Mouse (Mus musculus): ENCODE data around the gene Hectd1. TPM values are rescaled to one million over a fixed set of nuclear protein-coding genes. Genes with fewer than 3 reads are reported as not detected.

Gene Hectd1
- total RNA-seq, 2 experiments from 2014 or later = 81.7 to 85.4 TPM

GRCm38 (mm10) chr12:51810564-51810963 is 18.8 kb downstream of the Hectd1 start:
- no peak for DNase-seq (ENCODE audit: low spot score in 2 of 2)

- no peak for DNase-seq (ENCODE audit: low spot score in 2 of 2)
Observed at GRCm38 (mm10) chr12:51784842-51785241, 44.5 kb downstream of the Hectd1 start.

GRCm38 (mm10) chr12:51768702-51769101 is 60.6 kb downstream of the Hectd1 start:
- DNase-seq (ENCODE audit: low spot score in 2 of 2) = no peak

- no peak for DNase-seq (ENCODE audit: low spot score in 2 of 2)
Observed at GRCm38 (mm10) chr12:51767454-51767853, 61.9 kb downstream of the Hectd1 start.

- no peak for DNase-seq (ENCODE audit: low spot score in 2 of 2)
Observed at GRCm38 (mm10) chr12:51759374-51759773, 70.0 kb downstream of the Hectd1 start.

- DNase-seq (ENCODE audit: low spot score in 2 of 2) = no peak
Observed at GRCm38 (mm10) chr12:51756599-51756961, 72.8 kb downstream of the Hectd1 start.

GRCm38 (mm10) chr12:51755938-51756598 is 73.3 kb downstream of the Hectd1 start:
- DNase-seq (ENCODE audit: low spot score in 2 of 2) = no peak

GRCm38 (mm10) chr12:51747348-51747747 is 82.0 kb downstream of the Hectd1 start:
- no peak for DNase-seq (ENCODE audit: low spot score in 2 of 2)

- no peak for DNase-seq (ENCODE audit: low spot score in 2 of 2)
Observed at GRCm38 (mm10) chr12:51744957-51745356, 84.4 kb downstream of the Hectd1 start.

GRCm38 (mm10) chr12:51741690-51742089 is 87.6 kb downstream of the Hectd1 start:
- DNase-seq (ENCODE audit: low spot score in 2 of 2) = no peak

- DNase-seq (ENCODE audit: low spot score in 2 of 2) = peak in 1 of 2 experiments; percentile 23
Observed at GRCm38 (mm10) chr12:51736807-51737206, 92.5 kb downstream of the Hectd1 start.

GRCm38 (mm10) chr12:51736381-51736780 is 93.0 kb downstream of the Hectd1 start:
- no peak for DNase-seq (ENCODE audit: low spot score in 2 of 2)

- DNase-seq (ENCODE audit: low spot score in 2 of 2) = no peak
Observed at GRCm38 (mm10) chr12:51735840-51736271, 93.5 kb downstream of the Hectd1 start.

GRCm38 (mm10) chr12:51734605-51735211 is 94.6 kb downstream of the Hectd1 start:
- DNase-seq (ENCODE audit: low spot score in 2 of 2) = no peak

- DNase-seq (ENCODE audit: low spot score in 2 of 2) = no peak
Observed at GRCm38 (mm10) chr12:51729827-51730226, 99.5 kb downstream of the Hectd1 start.

- no peak for DNase-seq (ENCODE audit: low spot score in 2 of 2)
Observed at GRCm38 (mm10) chr12:51729058-51729457, 100.3 kb downstream of the Hectd1 start.

- DNase-seq (ENCODE audit: low spot score in 2 of 2) = no peak
Observed at GRCm38 (mm10) chr12:51721836-51722235, 107.5 kb downstream of the Hectd1 start.

- no peak for DNase-seq (ENCODE audit: low spot score in 2 of 2)
Observed at GRCm38 (mm10) chr12:51718617-51719016, 110.7 kb downstream of the Hectd1 start.

GRCm38 (mm10) chr12:51712685-51713084 is 116.7 kb downstream of the Hectd1 start:
- no peak for DNase-seq (ENCODE audit: low spot score in 2 of 2)

- no peak for DNase-seq (ENCODE audit: low spot score in 2 of 2)
Observed at GRCm38 (mm10) chr12:51710154-51710553, 119.2 kb downstream of the Hectd1 start.

- DNase-seq (ENCODE audit: low spot score in 2 of 2) = no peak
Observed at GRCm38 (mm10) chr12:51709741-51710140, 119.6 kb downstream of the Hectd1 start.

- DNase-seq (ENCODE audit: low spot score in 2 of 2) = peak; percentile 48 to 74
Observed at GRCm38 (mm10) chr12:51708941-51709686, 120.2 kb downstream of the Hectd1 start.
